Mouse (Mus musculus) neural tube, embryonic 12.5 days (tissue): ENCODE data around the gene Arl14. TPM values are rescaled to one million over a fixed set of nuclear protein-coding genes. Genes with fewer than 3 reads are reported as not detected.
"Not testable (repeated sequence)": the region's sequence is repeated elsewhere in the genome, so short reads cannot be mapped to it uniquely, and the experiment has no call there.

Experiments
- ATAC-seq: fragments of 200-750 bp; cut with Nextera tagmentation; 2 replicates; pipeline ENCODE4 v1.8.0; 2017; ENCODE audit warnings: low read depth, mild to moderate bottlenecking, moderate TSS enrichment, moderate library complexity; ENCODE audit not compliant: low FRiP score
- H3K27ac ChIP-seq: fragments of 300-500 bp; sonication (generic); 2 replicates; pipeline ENCODE4 v1.5.1; 2016
- H3K27me3 ChIP-seq: fragments of 300-500 bp; sonication (generic); replicated peaks from 2 replicates; pipeline ENCODE4 v1.6.1; 2016; ENCODE audit warnings: mild to moderate bottlenecking
- H3K36me3 ChIP-seq: fragments of 300-500 bp; sonication (generic); 2 replicates; pipeline ENCODE4 v1.6.1; 2016; ENCODE audit warnings: mild to moderate bottlenecking
- H3K4me1 ChIP-seq: fragments of 300-500 bp; sonication (generic); 2 replicates; pipeline ENCODE4 v1.6.1; 2016
- H3K4me2 ChIP-seq: fragments of 300-500 bp; sonication (generic); replicated peaks from 2 replicates; pipeline ENCODE4 v1.6.1; 2016; ENCODE audit warnings: mild to moderate bottlenecking
- H3K4me3 ChIP-seq: fragments of 300-500 bp; sonication (generic); 2 replicates; pipeline ENCODE4 v1.5.1; 2016
- H3K9ac ChIP-seq: fragments of 300-500 bp; sonication (generic); 2 replicates; pipeline ENCODE4 v1.6.1; 2016; ENCODE audit warnings: mild to moderate bottlenecking
- H3K9me3 ChIP-seq: fragments of 300-500 bp; sonication (generic); 2 replicates; pipeline ENCODE4 v1.6.1; 2016; ENCODE audit warnings: mild to moderate bottlenecking
- WGBS: fragments of 180-500 bp; shearing (Covaris S2); methylation state at CpG from one replicate; pipeline ENCODE4 v1.1.7; 2016; 5-methylcytosine and 5-hydroxymethylcytosine counted together
- polyA plus RNA-seq: library from polyadenylated mRNA; unstranded; fragments of >200 nt; fragmentation: Nextera tagmentation; extraction: Ambion mirVana; gene quantifications from 2 replicates; pipeline ENCODE4 v1.2.1, GENCODE M21; 2016

Gene Arl14
- polyA plus RNA-seq, 1 experiment from 2014 or later: not detected

DNA sequence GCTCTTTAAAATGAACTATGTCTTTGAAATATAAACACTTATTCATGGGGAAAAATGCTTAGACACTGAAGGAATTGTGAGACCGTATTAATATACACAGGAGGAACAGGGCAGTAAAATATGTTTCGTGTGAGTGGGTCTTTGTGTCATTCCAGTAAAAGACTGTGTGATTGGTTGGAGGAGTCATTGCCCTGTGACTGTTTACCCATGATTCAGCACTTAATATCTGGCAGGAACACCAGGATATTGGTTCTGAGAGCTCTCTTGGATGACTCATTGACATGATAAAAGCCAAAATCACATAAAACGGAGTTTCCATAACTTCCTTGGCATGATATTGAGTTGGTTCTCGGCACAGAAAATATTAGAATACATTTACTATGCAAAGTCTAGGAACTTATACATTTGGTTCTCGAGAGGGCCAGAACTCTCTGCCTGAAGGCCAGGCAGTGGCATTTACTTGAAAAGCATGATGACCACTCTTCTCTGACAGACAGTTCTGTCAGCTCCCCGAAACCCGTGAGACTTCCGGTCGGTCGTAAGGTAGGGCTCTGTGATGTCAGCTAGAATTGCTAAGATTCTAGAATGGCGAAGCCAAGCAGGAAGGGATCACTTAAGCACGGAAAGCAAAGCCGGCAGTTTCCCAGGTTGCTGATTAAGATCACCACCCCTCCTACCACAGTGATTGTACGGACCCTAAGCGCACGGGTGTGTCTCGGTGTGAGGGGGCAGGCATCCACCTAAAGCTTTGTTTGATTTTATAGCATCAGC is 31.1 kb downstream of the Arl14 start:
- no peak overlapping the region for H3K4me3 ChIP-seq
- WGBS: 95% methylated on average over 17 of the region's 17 CpGs
- no peaks in the 10 kb centered on the region for H3K4me1 ChIP-seq
- H3K36me3 ChIP-seq: no peaks in the 10 kb centered on the region
- H3K27ac ChIP-seq: no peak overlapping the region
- H3K9ac ChIP-seq: no peak overlapping the region
- no peak overlapping the region for H3K4me2 ChIP-seq
- no peaks in the 10 kb centered on the region for H3K9me3 ChIP-seq
- no peak for ATAC-seq
- H3K27me3 ChIP-seq: no peaks in the 10 kb centered on the region

DNA sequence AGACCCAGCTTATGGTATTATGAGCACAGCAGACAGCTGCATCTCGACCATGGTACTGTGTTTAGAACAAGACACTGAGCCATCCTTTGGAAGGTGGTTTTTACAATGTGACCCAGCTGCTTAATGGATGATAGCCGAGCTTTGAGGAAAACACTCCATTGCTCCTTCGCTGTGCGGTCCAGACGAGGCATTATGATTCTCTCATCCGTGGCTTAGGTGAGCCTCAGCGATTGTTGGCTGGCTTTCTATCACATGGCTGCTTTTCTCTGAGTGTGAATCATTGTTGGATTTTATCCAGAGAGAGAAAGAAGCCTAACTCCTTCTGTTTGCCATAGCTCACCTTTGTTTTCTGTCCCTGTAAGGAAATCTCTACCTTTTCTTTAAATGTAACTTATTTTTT is 32.5 kb downstream of the Arl14 start:
- no peak for ATAC-seq
- no peaks in the 10 kb centered on the region for H3K36me3 ChIP-seq
- H3K4me1 ChIP-seq: no peaks in the 10 kb centered on the region
- no peak overlapping the region for H3K4me2 ChIP-seq
- H3K9me3 ChIP-seq: no peaks in the 10 kb centered on the region
- H3K9ac ChIP-seq: no peak overlapping the region
- H3K4me3 ChIP-seq: no peak overlapping the region
- H3K27me3 ChIP-seq: no peaks in the 10 kb centered on the region
- no peak overlapping the region for H3K27ac ChIP-seq
- WGBS: 64% methylated on average over 7 of the region's 7 CpGs

DNA sequence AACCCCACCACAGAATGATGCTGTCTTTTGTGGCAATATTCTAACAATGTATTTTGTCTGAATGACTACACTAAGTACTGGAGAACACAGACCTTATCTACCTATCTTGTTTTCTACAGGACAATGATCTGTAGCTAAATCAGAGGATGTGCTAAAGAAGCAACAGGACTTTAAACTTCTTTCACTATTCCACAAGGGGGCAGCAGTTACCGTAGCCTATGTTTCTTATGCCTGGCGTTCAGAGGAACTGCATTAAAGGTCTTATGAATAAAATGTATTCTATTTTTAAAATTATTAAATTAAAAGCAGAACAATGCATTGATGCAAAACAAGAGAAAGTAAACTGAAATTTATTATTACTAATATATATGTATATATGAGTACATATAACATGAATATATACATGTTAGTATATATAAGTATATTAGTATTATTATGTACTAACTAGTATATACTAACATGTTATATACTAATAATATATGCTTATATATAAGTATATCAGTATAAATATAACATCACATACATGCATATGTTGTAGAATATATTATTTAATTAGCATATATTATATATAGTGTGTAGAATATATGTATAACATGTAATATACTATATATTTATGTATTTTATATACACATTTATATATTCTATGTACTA is 35.0 kb downstream of the Arl14 start:
- no peak for ATAC-seq
- no peaks in the 10 kb centered on the region for H3K27me3 ChIP-seq
- 18% methylated on average over 2 of the region's 2 CpGs for WGBS
- no peak overlapping the region for H3K27ac ChIP-seq
- no peak overlapping the region for H3K9ac ChIP-seq
- H3K4me2 ChIP-seq: no peak overlapping the region
- no peak overlapping the region for H3K4me3 ChIP-seq
- H3K36me3 ChIP-seq: no peaks in the 10 kb centered on the region
- no peaks in the 10 kb centered on the region for H3K9me3 ChIP-seq
- no peaks in the 10 kb centered on the region for H3K4me1 ChIP-seq

DNA sequence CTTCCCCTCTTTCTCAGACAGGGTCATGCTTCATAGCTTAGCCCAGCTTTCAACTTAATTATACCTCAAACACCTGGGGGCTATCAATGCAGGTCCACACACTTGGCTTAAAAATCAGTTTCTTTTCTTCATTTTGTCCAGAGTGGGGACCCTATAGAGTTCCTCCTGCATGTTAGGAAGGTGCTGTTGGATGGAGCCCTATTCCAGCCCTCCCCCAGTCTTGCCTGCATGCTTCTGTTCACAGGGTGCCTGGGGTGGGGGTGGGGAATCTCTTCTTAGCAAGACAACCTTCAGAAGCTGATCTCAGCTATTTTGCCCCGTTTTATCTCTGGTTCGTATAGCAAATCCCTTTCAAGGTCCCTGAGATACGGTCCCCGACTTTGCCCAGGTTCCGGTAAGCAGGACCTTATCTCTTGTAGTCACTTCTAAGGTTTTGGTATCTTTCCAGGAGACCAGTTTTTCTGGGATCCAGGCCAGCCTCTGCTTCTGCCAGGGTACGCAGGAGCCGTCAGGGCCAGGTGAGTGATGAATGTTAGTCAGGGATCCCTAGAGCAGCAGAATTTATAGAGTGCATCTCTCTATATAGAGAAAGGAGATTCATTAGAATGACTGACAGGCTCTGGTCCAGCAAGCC is 40.9 kb downstream of the Arl14 start:
- H3K9ac ChIP-seq: no peak overlapping the region
- no peak for ATAC-seq
- H3K4me3 ChIP-seq: no peak overlapping the region
- no peaks in the 10 kb centered on the region for H3K27me3 ChIP-seq
- no peaks in the 10 kb centered on the region for H3K9me3 ChIP-seq
- no peaks in the 10 kb centered on the region for H3K36me3 ChIP-seq
- H3K4me2 ChIP-seq: no peak overlapping the region
- WGBS: 90% methylated on average over 7 of the region's 7 CpGs
- no peak overlapping the region for H3K27ac ChIP-seq
- no peaks in the 10 kb centered on the region for H3K4me1 ChIP-seq

DNA sequence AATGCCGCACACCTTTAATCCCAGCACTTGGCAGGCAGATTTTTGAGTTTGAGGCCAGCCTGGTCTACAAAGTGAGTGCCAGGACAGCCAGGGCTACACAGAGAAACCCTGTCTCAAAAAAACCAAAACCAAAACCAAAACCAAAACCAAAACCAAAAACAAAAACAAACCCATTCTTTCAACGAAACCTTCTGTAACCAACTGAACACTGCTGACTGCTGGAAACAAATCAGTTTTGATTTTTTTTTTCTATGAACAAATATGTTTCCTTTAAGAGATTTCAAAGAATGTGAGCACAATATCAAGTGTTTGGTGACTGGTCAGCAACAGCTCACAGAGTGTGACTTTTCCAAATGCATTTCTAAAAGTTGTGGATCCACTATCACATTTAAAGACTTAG is 42.1 kb downstream of the Arl14 start:
- H3K27ac ChIP-seq, H3K9me3 ChIP-seq, H3K4me2 ChIP-seq, ATAC-seq, H3K9ac ChIP-seq, H3K4me3 ChIP-seq, H3K4me1 ChIP-seq, H3K27me3 ChIP-seq, H3K36me3 ChIP-seq: not testable (repeated sequence)
- 88% methylated on average over 2 of the region's 2 CpGs for WGBS

DNA sequence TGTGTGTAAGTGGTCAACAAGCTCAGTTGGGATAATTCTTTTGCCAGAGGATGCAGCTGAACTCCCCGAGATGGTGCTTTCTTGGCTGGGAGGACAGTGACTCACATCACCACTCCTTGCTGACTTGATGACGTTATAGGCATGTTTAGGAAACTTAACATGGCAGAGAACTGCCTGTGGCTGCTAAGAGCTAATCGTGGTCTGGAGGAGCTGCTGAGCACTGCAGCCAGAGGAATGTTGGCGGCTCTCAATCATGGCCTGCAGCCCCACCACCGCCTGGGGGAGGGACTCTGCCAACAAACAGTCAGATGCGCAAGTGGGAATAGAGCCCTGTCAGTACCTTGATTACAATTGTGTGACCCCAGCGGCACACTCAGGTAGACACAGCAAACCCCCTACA is 49.6 kb downstream of the Arl14 start:
- 0 out of 2 replicates have a peak, but pooled peaks cover 6% of the 10 kb centered on the region for H3K4me1 ChIP-seq
- H3K9ac ChIP-seq: no peak overlapping the region
- WGBS: 70% methylated on average over 7 of the region's 7 CpGs
- ATAC-seq: no peak
- no peak overlapping the region for H3K4me2 ChIP-seq
- no peaks in the 10 kb centered on the region for H3K36me3 ChIP-seq
- H3K27me3 ChIP-seq: no peaks in the 10 kb centered on the region
- no peaks in the 10 kb centered on the region for H3K9me3 ChIP-seq
- H3K27ac ChIP-seq: no peak overlapping the region
- no peak overlapping the region for H3K4me3 ChIP-seq

Other genes with a start within 250 kb of the Arl14 start
- 12.6 and 13.5 TPM in 2 replicates for gene Ift80, start 217.8 kb upstream of the Arl14 start, polyA plus RNA-seq
- 125 TPM in 2 replicates for gene Smc4, start 217.7 kb upstream of the Arl14 start, polyA plus RNA-seq
- gene Trim59, start 177.7 kb upstream of the Arl14 start, polyA plus RNA-seq: 112 and 114 TPM in 2 replicates
- gene Kpna4, start 95.3 kb upstream of the Arl14 start, polyA plus RNA-seq: 48.7 and 53.5 TPM in 2 replicates
- gene Ppm1l, start 94.4 kb downstream of the Arl14 start, polyA plus RNA-seq: 26.0 and 27.8 TPM in 2 replicates